Mouse (Mus musculus) small intestine, adult 2 months (tissue): ENCODE data around the gene Supt20.

Source experiments
- CTCF ChIP-seq: fragments of 200-500 bp; IDR thresholded peaks from 2 replicates; pipeline ENCODE4 v1.5.1; 2012; ENCODE audit warnings: low read depth, mild to moderate bottlenecking, control low read depth, inconsistent platforms, low read length, moderate library complexity, mixed read lengths; ENCODE audit not compliant: insufficient replicate concordance, insufficient read length; ENCODE audit errors: extremely low read depth
- POLR2A ChIP-seq: fragments of 200-500 bp; IDR thresholded peaks from 2 replicates; pipeline ENCODE4 v1.6.1; 2012; ENCODE audit warnings: low read depth, mild to moderate bottlenecking, control low read depth, inconsistent platforms, low read length, moderate library complexity

GRCm38 (mm10) chr3:54681310-54682204, 11.1 kb upstream of the Supt20 start:
- TF ChIP-seq POLR2A (no peak), CTCF (no peak)
